Mouse (Mus musculus): ENCODE data around the gene Ugcg. TPM values are rescaled to one million over a fixed set of nuclear protein-coding genes. Genes with fewer than 3 reads are reported as not detected.

Ugcg gene
- polyA plus RNA-seq, 1 experiment from 2014 or later = 15.8 TPM

- no peak overlapping the region for H3K4me3 ChIP-seq (ENCODE audit: low read depth, low read length)
- H3K9me3 ChIP-seq (ENCODE audit: control insufficient read depth, low read depth, low read length) = no peaks in the 10 kb centered on the region
- no peaks in the 10 kb centered on the region for H3K36me3 ChIP-seq (ENCODE audit: control insufficient read depth, insufficient read depth, low read length)
- H3K27me3 ChIP-seq (ENCODE audit: control insufficient read depth, insufficient read depth, low read length) = no peaks in the 10 kb centered on the region
- H3K9ac ChIP-seq (replicated peaks; ENCODE audit: low read depth, low read length) = no peak overlapping the region
- 44% methylated on average over 1 of the region's 1 CpGs for WGBS
- ATAC-seq (ENCODE audit: insufficient number of reproducible peaks, insufficient read depth, low FRiP score, low read depth) = no peak
- 0 out of 2 replicates have a peak, but pooled peaks cover 2% of the 10 kb centered on the region for H3K4me1 ChIP-seq (ENCODE audit: control insufficient read depth, insufficient read depth, low read length)
- H3K27ac ChIP-seq (ENCODE audit: low read length) = no peak overlapping the region
- H3K4me2 ChIP-seq (replicated peaks; ENCODE audit: low read depth, low read length) = no peak overlapping the region
Observed at GRCm38 (mm10) chr4:59247545-59247944, 58.5 kb downstream of the Ugcg start.

DNA sequence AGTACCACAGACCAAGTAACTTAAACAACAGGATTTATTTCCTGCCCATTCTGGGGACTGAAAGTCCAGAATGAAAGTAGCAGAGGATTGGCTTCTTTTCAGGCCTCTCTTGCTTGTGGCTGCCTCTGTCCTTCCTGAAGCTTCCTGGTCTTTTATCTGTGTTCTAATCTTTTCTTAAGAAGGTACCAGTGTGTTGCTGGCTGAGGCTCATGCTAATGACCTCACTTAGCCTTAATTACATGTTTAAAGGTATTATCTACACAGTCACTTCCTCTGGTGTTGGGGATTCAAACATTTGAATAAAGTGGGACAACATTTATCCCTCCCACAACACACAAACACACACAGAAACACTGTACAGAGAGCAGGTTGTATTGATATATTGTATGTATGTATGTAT lies 59.0 kb downstream of the Ugcg start:
- no peak for ATAC-seq (ENCODE audit: insufficient number of reproducible peaks, insufficient read depth, low FRiP score, low read depth)
- Histone ChIP-seq H3K9ac (replicated peaks; ENCODE audit: low read depth, low read length) (no peak overlapping the region), H3K4me1 (ENCODE audit: control insufficient read depth, insufficient read depth, low read length) (no peaks in the 10 kb centered on the region), H3K27me3 (ENCODE audit: control insufficient read depth, insufficient read depth, low read length) (no peaks in the 10 kb centered on the region), H3K4me3 (ENCODE audit: low read depth, low read length) (no peak overlapping the region), H3K36me3 (ENCODE audit: control insufficient read depth, insufficient read depth, low read length) (no peaks in the 10 kb centered on the region), H3K4me2 (replicated peaks; ENCODE audit: low read depth, low read length) (no peak overlapping the region), H3K9me3 (ENCODE audit: control insufficient read depth, low read depth, low read length) (no peaks in the 10 kb centered on the region), H3K27ac (ENCODE audit: low read length) (no peak overlapping the region)

- no peak overlapping the region for H3K4me3 ChIP-seq (ENCODE audit: low read depth, low read length)
- H3K4me2 ChIP-seq (replicated peaks; ENCODE audit: low read depth, low read length) = no peak overlapping the region
- 0 out of 2 replicates have a peak overlapping the region, but pooled peaks have one; percentile 36 for H3K27ac ChIP-seq (ENCODE audit: low read length)
- WGBS = 67% methylated on average over 6 of the region's 6 CpGs
- H3K4me1 ChIP-seq (ENCODE audit: control insufficient read depth, insufficient read depth, low read length) = no peaks in the 10 kb centered on the region
- no peak for ATAC-seq (ENCODE audit: insufficient number of reproducible peaks, insufficient read depth, low FRiP score, low read depth)
- no peaks in the 10 kb centered on the region for H3K9me3 ChIP-seq (ENCODE audit: control insufficient read depth, low read depth, low read length)
- no peak overlapping the region for H3K9ac ChIP-seq (replicated peaks; ENCODE audit: low read depth, low read length)
- no peaks in the 10 kb centered on the region for H3K27me3 ChIP-seq (ENCODE audit: control insufficient read depth, insufficient read depth, low read length)
- no peaks in the 10 kb centered on the region for H3K36me3 ChIP-seq (ENCODE audit: control insufficient read depth, insufficient read depth, low read length)
Observed at GRCm38 (mm10) chr4:59252386-59253054, 63.5 kb downstream of the Ugcg start.

DNA sequence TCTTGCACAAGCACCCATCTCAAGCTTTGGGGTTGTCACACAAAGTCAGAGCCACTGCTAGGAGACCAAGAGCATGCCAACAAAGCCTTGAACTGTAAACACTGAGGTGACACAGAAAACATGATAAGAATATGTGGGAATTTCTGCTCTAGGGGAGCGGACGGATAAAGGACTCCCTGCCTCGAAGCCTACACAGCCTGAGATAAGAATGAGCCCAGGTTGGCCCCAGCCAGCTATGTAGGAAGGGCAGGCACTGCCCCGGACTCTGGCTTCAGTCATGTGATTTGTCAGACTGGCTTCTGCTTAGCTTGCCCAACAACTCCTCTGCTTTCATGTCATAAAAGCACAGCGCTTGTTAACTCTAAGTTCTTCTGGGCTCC lies 64.0 kb downstream of the Ugcg start:
- Histone ChIP-seq H3K4me2 (replicated peaks; ENCODE audit: low read depth, low read length) (no peak overlapping the region), H3K4me1 (ENCODE audit: control insufficient read depth, insufficient read depth, low read length) (no peaks in the 10 kb centered on the region), H3K9ac (replicated peaks; ENCODE audit: low read depth, low read length) (no peak overlapping the region), H3K9me3 (ENCODE audit: control insufficient read depth, low read depth, low read length) (no peaks in the 10 kb centered on the region), H3K36me3 (ENCODE audit: control insufficient read depth, insufficient read depth, low read length) (no peaks in the 10 kb centered on the region), H3K27ac (ENCODE audit: low read length) (0 out of 2 replicates have a peak overlapping the region, but pooled peaks have one; percentile 36), H3K27me3 (ENCODE audit: control insufficient read depth, insufficient read depth, low read length) (no peaks in the 10 kb centered on the region), H3K4me3 (ENCODE audit: low read depth, low read length) (no peak overlapping the region)
- ATAC-seq (ENCODE audit: insufficient number of reproducible peaks, insufficient read depth, low FRiP score, low read depth) = no peak
- WGBS = 73% methylated on average over 5 of the region's 5 CpGs

DNA sequence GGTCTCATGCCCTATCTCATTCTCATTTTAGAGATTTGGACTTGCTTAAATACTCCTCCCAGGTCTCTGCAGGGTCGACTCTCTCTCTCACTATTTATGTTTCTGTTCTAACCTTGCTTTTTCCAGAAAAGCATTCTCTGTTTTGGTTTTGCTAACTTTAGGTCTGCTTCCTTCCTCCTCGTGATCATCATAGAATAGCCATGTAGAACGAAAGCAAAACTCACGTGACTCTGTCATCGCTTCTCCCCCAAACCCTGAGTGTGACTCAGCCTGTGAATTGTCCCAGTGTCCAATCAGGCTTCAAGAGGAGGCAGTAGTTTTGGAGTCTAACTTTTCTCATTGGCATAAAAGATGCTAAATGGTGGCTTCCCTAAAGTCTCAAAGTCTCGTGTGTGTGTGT lies 65.3 kb downstream of the Ugcg start:
- H3K4me1 ChIP-seq (ENCODE audit: control insufficient read depth, insufficient read depth, low read length) = no peaks in the 10 kb centered on the region
- no peak overlapping the region for H3K4me3 ChIP-seq (ENCODE audit: low read depth, low read length)
- H3K4me2 ChIP-seq (replicated peaks; ENCODE audit: low read depth, low read length) = no peak overlapping the region
- no peaks in the 10 kb centered on the region for H3K9me3 ChIP-seq (ENCODE audit: control insufficient read depth, low read depth, low read length)
- no peaks in the 10 kb centered on the region for H3K27me3 ChIP-seq (ENCODE audit: control insufficient read depth, insufficient read depth, low read length)
- no peaks in the 10 kb centered on the region for H3K36me3 ChIP-seq (ENCODE audit: control insufficient read depth, insufficient read depth, low read length)
- H3K9ac ChIP-seq (replicated peaks; ENCODE audit: low read depth, low read length) = no peak overlapping the region
- ATAC-seq (ENCODE audit: insufficient number of reproducible peaks, insufficient read depth, low FRiP score, low read depth) = no peak
- 80% methylated on average over 6 of the region's 6 CpGs for WGBS
- H3K27ac ChIP-seq (ENCODE audit: low read length) = no peak overlapping the region

DNA sequence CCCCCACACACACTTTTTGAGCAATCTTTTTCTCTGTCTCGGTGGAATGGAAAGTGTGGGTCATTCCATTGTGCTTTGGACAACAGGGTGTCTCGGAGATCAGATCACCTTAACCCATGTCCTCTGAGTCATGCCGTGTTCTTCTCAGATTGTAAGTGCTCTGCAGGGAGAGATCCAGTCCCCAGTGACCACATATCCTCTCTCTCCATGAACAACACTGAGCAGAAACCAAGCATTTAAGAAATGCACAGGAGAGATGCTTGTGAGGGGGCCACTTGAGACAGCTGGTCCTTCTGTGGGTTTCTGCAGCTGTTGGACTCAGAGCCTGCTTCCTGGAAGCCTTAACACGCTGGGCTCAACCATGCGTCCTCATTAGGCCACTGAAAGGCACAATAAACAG lies 66.9 kb downstream of the Ugcg start:
- Histone ChIP-seq H3K9ac (replicated peaks; ENCODE audit: low read depth, low read length) (no peak overlapping the region), H3K27me3 (ENCODE audit: control insufficient read depth, insufficient read depth, low read length) (no peaks in the 10 kb centered on the region), H3K36me3 (ENCODE audit: control insufficient read depth, insufficient read depth, low read length) (no peaks in the 10 kb centered on the region), H3K4me3 (ENCODE audit: low read depth, low read length) (no peak overlapping the region), H3K9me3 (ENCODE audit: control insufficient read depth, low read depth, low read length) (no peaks in the 10 kb centered on the region), H3K4me2 (replicated peaks; ENCODE audit: low read depth, low read length) (no peak overlapping the region), H3K27ac (ENCODE audit: low read length) (no peak overlapping the region), H3K4me1 (ENCODE audit: control insufficient read depth, insufficient read depth, low read length) (no peaks in the 10 kb centered on the region)
- 79% methylated on average over 5 of the region's 5 CpGs for WGBS
- ATAC-seq (ENCODE audit: insufficient number of reproducible peaks, insufficient read depth, low FRiP score, low read depth) = no peak

- no peak overlapping the region for H3K9ac ChIP-seq (replicated peaks; ENCODE audit: low read depth, low read length)
- H3K4me1 ChIP-seq (ENCODE audit: control insufficient read depth, insufficient read depth, low read length) = no peaks in the 10 kb centered on the region
- no peak overlapping the region for H3K4me3 ChIP-seq (ENCODE audit: low read depth, low read length)
- no peak overlapping the region for H3K27ac ChIP-seq (ENCODE audit: low read length)
- no peaks in the 10 kb centered on the region for H3K36me3 ChIP-seq (ENCODE audit: control insufficient read depth, insufficient read depth, low read length)
- ATAC-seq (ENCODE audit: insufficient number of reproducible peaks, insufficient read depth, low FRiP score, low read depth) = no peak
- WGBS = 61% methylated on average over 3 of the region's 3 CpGs
- H3K27me3 ChIP-seq (ENCODE audit: control insufficient read depth, insufficient read depth, low read length) = no peaks in the 10 kb centered on the region
- H3K9me3 ChIP-seq (ENCODE audit: control insufficient read depth, low read depth, low read length) = no peaks in the 10 kb centered on the region
- H3K4me2 ChIP-seq (replicated peaks; ENCODE audit: low read depth, low read length) = no peak overlapping the region
Observed at GRCm38 (mm10) chr4:59257866-59258265, 68.8 kb downstream of the Ugcg start.

- WGBS = 80% methylated on average over 2 of the region's 2 CpGs
- ATAC-seq (ENCODE audit: insufficient number of reproducible peaks, insufficient read depth, low FRiP score, low read depth) = no peak
Observed at GRCm38 (mm10) chr4:59258771-59259170, 69.7 kb downstream of the Ugcg start.

DNA sequence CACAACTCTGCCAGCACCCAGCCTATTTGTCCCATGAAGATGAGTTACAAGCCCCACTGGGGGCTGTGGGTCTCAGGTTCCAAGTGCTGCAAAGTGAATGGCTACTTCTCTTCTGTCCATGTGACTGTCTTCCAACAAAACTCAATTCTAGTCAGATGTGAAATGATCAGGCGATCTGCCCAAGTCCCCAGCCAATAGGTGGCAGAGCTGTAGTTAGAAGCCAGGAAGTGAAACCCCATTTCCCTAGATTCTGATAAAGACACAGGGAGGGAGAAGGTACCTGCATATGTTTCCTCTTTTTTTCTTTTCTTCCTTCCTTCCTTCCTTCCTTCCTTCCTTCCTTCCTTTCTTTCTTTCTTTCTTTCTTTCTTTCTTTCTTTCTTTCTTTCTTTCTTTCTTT lies 70.7 kb downstream of the Ugcg start:
- 84% methylated on average over 1 of the region's 1 CpGs for WGBS
- H3K27me3 ChIP-seq (ENCODE audit: control insufficient read depth, insufficient read depth, low read length) = no peaks in the 10 kb centered on the region
- no peak for ATAC-seq (ENCODE audit: insufficient number of reproducible peaks, insufficient read depth, low FRiP score, low read depth)
- no peaks in the 10 kb centered on the region for H3K36me3 ChIP-seq (ENCODE audit: control insufficient read depth, insufficient read depth, low read length)
- no peak overlapping the region for H3K27ac ChIP-seq (ENCODE audit: low read length)
- no peak overlapping the region for H3K9ac ChIP-seq (replicated peaks; ENCODE audit: low read depth, low read length)
- H3K4me1 ChIP-seq (ENCODE audit: control insufficient read depth, insufficient read depth, low read length) = no peaks in the 10 kb centered on the region
- H3K4me2 ChIP-seq (replicated peaks; ENCODE audit: low read depth, low read length) = no peak overlapping the region
- H3K4me3 ChIP-seq (ENCODE audit: low read depth, low read length) = no peak overlapping the region
- no peaks in the 10 kb centered on the region for H3K9me3 ChIP-seq (ENCODE audit: control insufficient read depth, low read depth, low read length)

More at GRCm38 (mm10) chr4:59258771-59259170, 69.7 kb downstream of the Ugcg start:
- Histone ChIP-seq H3K9ac (replicated peaks; ENCODE audit: low read depth, low read length) (no peak overlapping the region), H3K9me3 (ENCODE audit: control insufficient read depth, low read depth, low read length) (no peaks in the 10 kb centered on the region), H3K4me1 (ENCODE audit: control insufficient read depth, insufficient read depth, low read length) (no peaks in the 10 kb centered on the region), H3K4me3 (ENCODE audit: low read depth, low read length) (no peak overlapping the region), H3K36me3 (ENCODE audit: control insufficient read depth, insufficient read depth, low read length) (no peaks in the 10 kb centered on the region), H3K4me2 (replicated peaks; ENCODE audit: low read depth, low read length) (no peak overlapping the region), H3K27me3 (ENCODE audit: control insufficient read depth, insufficient read depth, low read length) (no peaks in the 10 kb centered on the region), H3K27ac (ENCODE audit: low read length) (no peak overlapping the region)
